Mouse (Mus musculus): Measurements from ENCODE around the gene Hnrnpa1. TPM values are rescaled to one million over a fixed set of nuclear protein-coding genes. Genes with fewer than 3 reads are reported as not detected.

The Hnrnpa1 gene
- polyA plus RNA-seq (2012; ENCODE audit: insufficient read depth, insufficient read length, low replicate concordance, missing spikeins), result 185 and 643 TPM in 2 replicates

DNA sequence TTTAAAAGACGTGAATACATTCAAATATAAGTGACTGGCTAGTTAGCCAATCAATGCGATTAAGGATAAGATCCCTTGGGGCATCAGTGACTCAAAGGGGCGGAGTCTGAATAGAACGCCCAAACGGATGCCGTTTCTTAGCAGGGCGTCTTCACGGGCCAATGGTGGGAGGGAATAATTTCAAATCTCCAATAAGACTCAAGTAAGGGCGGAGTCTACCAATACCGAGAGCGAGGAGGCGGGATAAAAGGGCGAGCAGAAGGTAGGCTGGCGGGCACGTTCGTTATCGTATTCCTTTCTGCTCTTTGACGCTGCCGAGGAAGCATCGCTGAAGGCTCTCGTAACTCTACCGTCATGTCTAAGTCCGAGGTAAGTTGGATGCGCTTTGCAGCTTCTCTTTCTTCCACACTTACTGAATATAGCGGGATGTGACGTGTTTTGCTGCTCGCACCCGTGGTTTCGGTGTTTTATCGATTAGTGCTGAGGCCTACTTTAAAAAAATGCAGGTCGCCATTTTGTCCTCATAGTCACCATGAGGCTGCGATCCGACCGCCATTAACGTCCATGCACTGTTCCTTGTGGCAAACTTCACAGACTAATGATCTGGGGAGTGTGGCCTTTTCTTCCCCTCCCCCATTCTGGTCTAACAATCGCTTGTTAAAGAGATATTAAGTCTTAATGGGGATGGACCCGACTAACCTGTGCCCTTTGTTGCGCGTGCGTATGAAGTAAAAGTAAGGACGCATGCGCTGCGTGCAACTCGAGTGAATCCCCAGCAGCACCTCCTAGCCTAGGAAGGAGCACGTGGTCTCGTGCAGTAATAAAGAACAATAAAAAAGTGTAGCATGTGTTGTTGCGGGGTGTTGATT, at the start of gene Hnrnpa1:
Gene Hnrnpa1, plus strand, starts transcription at position 273 of the 869 bp plus-strand sequence.
- under 1% methylated on average over 47 of the region's 47 CpGs for WGBS
- Histone ChIP-seq H3K27ac (ENCODE audit: insufficient read depth, low read depth, low read length) (peak within 1 kb of the TSS; percentile 98), H3K4me1 (ENCODE audit: control insufficient read depth, insufficient read depth, low read length) (peaks cover 8% of the 10 kb centered on the region), H3K4me3 (ENCODE audit: insufficient read depth, low read depth, low read length) (peak within 1 kb of the TSS; percentile 73)
- TF ChIP-seq POLR2A (IDR thresholded peaks at IDR 0.05; ENCODE audit: insufficient read depth, low read depth, low read length), result peak; percentile 60
- TF ChIP-seq CTCF (IDR thresholded peaks at IDR 0.05; ENCODE audit: insufficient read depth, low read depth, low read length), result no peak

DNA sequence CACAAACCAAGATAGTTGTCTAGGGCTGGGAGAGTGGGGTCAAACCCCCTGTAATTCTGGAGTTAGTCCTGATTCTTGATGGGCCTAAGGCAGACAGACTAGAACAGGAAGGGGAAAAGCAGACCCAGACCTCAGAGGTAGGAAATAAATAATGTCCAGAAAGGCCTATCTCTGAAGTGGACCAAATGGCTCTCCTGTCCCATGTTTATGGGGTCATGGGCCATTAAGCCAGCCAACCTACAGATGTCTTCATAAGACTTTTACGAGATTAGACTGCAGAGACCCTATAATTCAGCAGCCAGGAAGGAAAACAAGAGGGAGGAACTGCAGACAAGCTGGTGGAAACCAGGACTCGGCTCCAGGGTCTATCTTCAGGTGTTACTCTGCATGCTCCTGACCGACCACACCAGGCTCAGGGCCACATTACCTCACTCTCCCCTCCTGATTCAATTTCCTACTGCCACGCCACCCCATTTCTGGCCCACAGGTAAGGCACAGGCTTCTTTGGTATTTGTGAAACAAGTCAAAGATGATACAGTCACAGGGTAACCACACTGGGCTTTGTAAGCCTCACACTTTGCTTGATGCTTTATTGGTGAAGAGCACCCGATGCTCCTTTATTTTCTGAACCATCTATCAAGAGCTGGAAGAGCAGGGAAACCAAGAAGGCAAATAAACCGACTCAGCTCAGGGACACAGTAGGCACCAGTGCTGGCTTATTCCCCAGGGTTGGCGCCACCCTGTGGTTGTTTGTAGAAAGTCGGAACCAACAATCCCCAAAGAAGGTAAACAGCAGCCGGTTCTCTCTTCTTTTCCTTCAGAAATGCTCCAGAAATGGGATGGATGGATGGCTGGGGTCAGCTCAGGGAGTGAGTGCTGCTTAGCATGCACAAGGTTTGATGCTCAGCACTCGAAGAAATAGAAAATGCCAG, 49.4 kb upstream of the Hnrnpa1 start:
- TF ChIP-seq POLR2A (IDR thresholded peaks at IDR 0.05; ENCODE audit: insufficient read depth, low read depth, low read length) (no peak), CTCF (IDR thresholded peaks at IDR 0.05; ENCODE audit: insufficient read depth, low read depth, low read length) (no peak)
- H3K27ac ChIP-seq (ENCODE audit: insufficient read depth, low read depth, low read length), result no peak overlapping the region
- H3K4me3 ChIP-seq (ENCODE audit: insufficient read depth, low read depth, low read length), result no peak overlapping the region
- 49% methylated on average over 10 of the region's 10 CpGs for WGBS
- H3K4me1 ChIP-seq (ENCODE audit: control insufficient read depth, insufficient read depth, low read length), result no peaks in the 10 kb centered on the region

DNA sequence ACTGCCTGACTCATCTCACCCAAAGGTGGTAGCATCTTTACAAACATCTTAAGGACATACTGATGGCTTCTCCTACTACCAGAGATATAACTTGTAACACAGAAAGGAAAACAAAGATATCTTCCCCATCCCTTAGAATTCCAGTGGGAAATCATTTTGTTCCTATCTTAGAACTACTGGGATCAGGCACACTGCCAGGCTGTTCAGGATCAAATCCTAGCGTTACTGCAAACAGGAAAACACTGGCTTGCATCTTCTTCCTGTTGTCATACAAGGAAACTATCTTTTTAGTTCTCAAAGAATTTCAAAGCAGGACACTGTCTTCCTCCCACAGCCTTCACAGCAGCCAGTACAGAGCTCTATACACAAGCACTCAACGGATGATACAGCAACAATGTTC, 46.6 kb upstream of the Hnrnpa1 start:
- 53% methylated on average over 2 of the region's 2 CpGs for WGBS
- H3K27ac ChIP-seq (ENCODE audit: insufficient read depth, low read depth, low read length), result no peak overlapping the region
- H3K4me3 ChIP-seq (ENCODE audit: insufficient read depth, low read depth, low read length), result no peak overlapping the region
- TF ChIP-seq POLR2A (IDR thresholded peaks at IDR 0.05; ENCODE audit: insufficient read depth, low read depth, low read length), result no peak
- TF ChIP-seq CTCF (IDR thresholded peaks at IDR 0.05; ENCODE audit: insufficient read depth, low read depth, low read length), result no peak
- no peaks in the 10 kb centered on the region for H3K4me1 ChIP-seq (ENCODE audit: control insufficient read depth, insufficient read depth, low read length)

DNA sequence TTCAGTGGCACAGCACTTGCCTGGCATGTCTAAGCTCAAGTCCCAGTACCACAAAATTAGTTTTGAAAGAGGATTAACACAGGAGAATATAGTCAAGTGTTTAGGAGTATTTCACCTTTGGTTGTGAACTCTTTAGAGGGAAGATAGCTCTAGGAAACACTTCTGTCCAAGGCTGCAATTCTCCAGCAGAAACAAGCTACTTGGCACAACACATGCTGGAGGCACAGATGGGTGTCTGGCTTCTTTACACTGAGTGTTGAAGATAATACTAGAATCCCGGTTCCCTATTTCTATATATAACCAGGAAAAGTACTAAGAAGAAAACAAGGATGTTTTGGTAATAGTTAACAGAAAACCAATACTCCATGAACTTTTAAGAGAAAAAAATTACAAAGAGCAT, 43.4 kb upstream of the Hnrnpa1 start:
- TF ChIP-seq POLR2A (IDR thresholded peaks at IDR 0.05; ENCODE audit: insufficient read depth, low read depth, low read length), result no peak
- no peak for TF ChIP-seq CTCF (IDR thresholded peaks at IDR 0.05; ENCODE audit: insufficient read depth, low read depth, low read length)
- Histone ChIP-seq H3K27ac (ENCODE audit: insufficient read depth, low read depth, low read length) (no peak overlapping the region), H3K4me1 (ENCODE audit: control insufficient read depth, insufficient read depth, low read length) (no peaks in the 10 kb centered on the region), H3K4me3 (ENCODE audit: insufficient read depth, low read depth, low read length) (no peak overlapping the region)
- 34% methylated on average over 1 of the region's 1 CpGs for WGBS

DNA sequence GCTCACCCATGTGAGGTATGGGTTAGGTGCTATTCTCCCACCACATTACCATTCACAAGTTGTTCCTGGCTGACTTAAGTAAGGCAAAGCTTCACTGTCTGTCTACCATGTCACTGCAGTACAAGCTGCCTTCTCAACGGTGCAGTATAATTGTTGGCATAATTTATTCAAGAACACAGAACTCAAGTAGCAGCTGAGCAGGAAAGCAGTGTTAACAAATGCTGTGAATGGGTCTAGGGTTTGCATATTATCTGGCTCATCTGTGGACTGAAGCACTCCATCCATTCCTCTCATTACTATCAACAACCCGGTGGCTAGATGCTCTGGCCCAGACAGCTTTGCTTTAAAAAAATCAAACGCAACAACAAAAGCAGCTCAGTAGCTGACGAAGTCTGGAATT, 42.4 kb upstream of the Hnrnpa1 start:
- Histone ChIP-seq H3K27ac (ENCODE audit: insufficient read depth, low read depth, low read length) (no peak overlapping the region), H3K4me1 (ENCODE audit: control insufficient read depth, insufficient read depth, low read length) (no peaks in the 10 kb centered on the region), H3K4me3 (ENCODE audit: insufficient read depth, low read depth, low read length) (no peak overlapping the region)
- TF ChIP-seq POLR2A (IDR thresholded peaks at IDR 0.05; ENCODE audit: insufficient read depth, low read depth, low read length) (no peak), CTCF (IDR thresholded peaks at IDR 0.05; ENCODE audit: insufficient read depth, low read depth, low read length) (no peak)
- WGBS, result 41% methylated on average over 4 of the region's 4 CpGs

DNA sequence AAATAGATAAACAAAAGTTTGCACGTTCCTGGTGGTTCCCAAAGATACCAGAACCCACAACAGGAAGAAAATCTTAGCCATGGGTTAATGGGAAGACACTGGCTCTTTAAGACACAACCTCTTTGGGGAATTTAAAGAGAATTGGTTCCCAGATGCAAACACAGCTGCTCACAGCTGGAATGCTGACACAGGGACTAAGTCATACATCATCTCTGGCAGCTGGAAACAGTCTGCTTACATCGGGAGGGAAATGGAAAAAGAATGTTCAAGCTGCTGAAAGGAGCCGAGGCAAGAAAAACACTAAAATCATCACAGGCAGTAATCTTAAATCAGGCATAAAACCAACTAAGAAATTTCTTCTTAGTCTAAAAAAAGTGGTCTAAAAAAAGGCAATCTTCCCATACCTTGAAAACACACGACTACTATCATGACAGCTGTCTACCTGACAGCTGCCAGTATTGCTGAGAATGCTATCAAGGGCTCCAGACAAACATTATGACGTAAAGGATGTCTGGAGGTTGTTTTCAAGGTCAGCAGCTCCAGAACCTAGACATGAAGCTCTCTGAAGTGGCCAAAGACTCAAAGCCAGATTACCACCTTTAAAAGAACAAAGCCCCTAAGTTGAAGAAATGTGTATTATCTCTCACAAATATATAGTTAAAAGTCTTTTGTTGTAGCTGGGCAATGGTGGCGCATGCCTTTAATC, 38.0 kb upstream of the Hnrnpa1 start:
- Histone ChIP-seq H3K4me1 (ENCODE audit: control insufficient read depth, insufficient read depth, low read length) (no peaks in the 10 kb centered on the region), H3K4me3 (ENCODE audit: insufficient read depth, low read depth, low read length) (no peak overlapping the region), H3K27ac (ENCODE audit: insufficient read depth, low read depth, low read length) (peak overlapping the region; percentile 56; the same call in 1 of the 2 replicates)
- TF ChIP-seq CTCF (IDR thresholded peaks at IDR 0.05; ENCODE audit: insufficient read depth, low read depth, low read length), result no peak
- TF ChIP-seq POLR2A (IDR thresholded peaks at IDR 0.05; ENCODE audit: insufficient read depth, low read depth, low read length), result no peak
- WGBS, result 42% methylated on average over 6 of the region's 6 CpGs

DNA sequence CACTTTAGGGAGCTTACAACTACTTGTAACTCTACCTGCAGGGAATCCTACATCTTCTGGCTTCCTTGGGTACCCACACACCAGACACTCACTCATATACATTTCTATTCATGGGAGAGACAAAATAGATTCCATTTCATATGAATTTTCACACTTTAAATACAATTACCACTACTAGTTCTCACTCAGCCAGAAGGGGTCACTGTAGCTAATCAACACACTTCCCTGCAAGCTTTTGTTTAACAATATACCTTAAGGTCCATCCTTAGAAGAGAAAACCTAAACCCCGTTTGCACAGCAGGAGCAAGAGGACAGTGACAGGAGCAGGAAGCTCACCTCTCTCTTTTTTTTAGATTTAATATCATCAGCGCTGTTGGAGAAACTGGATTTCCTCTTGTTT, 35.1 kb upstream of the Hnrnpa1 start:
- no peaks in the 10 kb centered on the region for H3K4me1 ChIP-seq (ENCODE audit: control insufficient read depth, insufficient read depth, low read length)
- TF ChIP-seq CTCF (IDR thresholded peaks at IDR 0.05; ENCODE audit: insufficient read depth, low read depth, low read length), result no peak
- no peak for TF ChIP-seq POLR2A (IDR thresholded peaks at IDR 0.05; ENCODE audit: insufficient read depth, low read depth, low read length)
- 46% methylated on average over 2 of the region's 2 CpGs for WGBS
- no peak overlapping the region for H3K4me3 ChIP-seq (ENCODE audit: insufficient read depth, low read depth, low read length)
- H3K27ac ChIP-seq (ENCODE audit: insufficient read depth, low read depth, low read length), result no peak overlapping the region

DNA sequence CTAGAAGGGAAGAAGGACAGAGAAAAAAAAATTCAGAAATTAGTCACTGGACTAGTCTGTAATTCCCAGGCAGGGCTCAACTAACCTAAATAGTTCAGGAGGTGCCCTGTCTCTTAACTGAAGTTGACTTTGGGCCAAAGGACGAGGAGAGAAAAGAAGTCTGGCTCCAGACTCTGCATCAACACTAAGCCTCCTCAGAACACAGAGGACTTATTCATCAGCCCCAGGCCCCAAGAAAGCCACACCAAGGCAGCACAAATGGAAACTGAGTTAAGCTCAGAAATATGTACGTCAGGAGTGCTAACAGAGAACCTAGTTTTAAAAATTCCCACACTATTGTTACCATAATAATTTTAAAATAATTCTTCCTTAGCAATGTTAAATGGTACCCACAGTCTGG, 26.1 kb upstream of the Hnrnpa1 start:
- Histone ChIP-seq H3K4me3 (ENCODE audit: insufficient read depth, low read depth, low read length) (no peak overlapping the region), H3K27ac (ENCODE audit: insufficient read depth, low read depth, low read length) (no peak overlapping the region; the same call in 1 of the 2 replicates), H3K4me1 (ENCODE audit: control insufficient read depth, insufficient read depth, low read length) (peaks cover 6% of the 10 kb centered on the region; the same call in 1 of the 2 replicates)
- WGBS, result 17% methylated on average over 2 of the region's 2 CpGs
- TF ChIP-seq CTCF (IDR thresholded peaks at IDR 0.05; ENCODE audit: insufficient read depth, low read depth, low read length) (no peak), POLR2A (IDR thresholded peaks at IDR 0.05; ENCODE audit: insufficient read depth, low read depth, low read length) (no peak)

Measured in olfactory bulb, adult 2 months (tissue).